Mouse (Mus musculus): ENCODE results near the gene Ist1. TPM values are rescaled to one million over a fixed set of nuclear protein-coding genes. Genes with fewer than 3 reads are reported as not detected.

The Ist1 gene
- polyA plus RNA-seq, 1 experiment, result 74.4 TPM

GRCm38 (mm10) chr8:109707921-109708320 is 14.9 kb upstream of the Ist1 start:
- no peak for TF ChIP-seq POLR2A (IDR thresholded peaks at IDR 0.05; ENCODE audit: low read depth, low read length)
- no peak for TF ChIP-seq CTCF (IDR thresholded peaks at IDR 0.05; ENCODE audit: borderline replicate concordance, insufficient read depth, low read length)
- Histone ChIP-seq H3K4me3 (ENCODE audit: insufficient read depth, low read length) (no peak overlapping the region), H3K27ac (ENCODE audit: insufficient read depth, low read length) (no peak overlapping the region), H3K4me1 (ENCODE audit: control insufficient read depth, insufficient read depth, low read length) (peaks cover 4% of the 10 kb centered on the region; the same call in 1 of the 2 replicates)

- TF ChIP-seq CTCF (IDR thresholded peaks at IDR 0.05; ENCODE audit: borderline replicate concordance, insufficient read depth, low read length) (peak; percentile 61; the same call in 1 of the 2 replicates), POLR2A (IDR thresholded peaks at IDR 0.05; ENCODE audit: low read depth, low read length) (no peak)
- H3K4me3 ChIP-seq (ENCODE audit: insufficient read depth, low read length), result no peak overlapping the region
Observed at GRCm38 (mm10) chr8:109706874-109707237, 13.8 kb upstream of the Ist1 start.

GRCm38 (mm10) chr8:109706076-109706873 is 13.2 kb upstream of the Ist1 start:
- Histone ChIP-seq H3K27ac (ENCODE audit: insufficient read depth, low read length) (no peak overlapping the region), H3K4me1 (ENCODE audit: control insufficient read depth, insufficient read depth, low read length) (peaks cover 4% of the 10 kb centered on the region; the same call in 1 of the 2 replicates), H3K4me3 (ENCODE audit: insufficient read depth, low read length) (peak overlapping the region; percentile 73)
- TF ChIP-seq CTCF (IDR thresholded peaks at IDR 0.05; ENCODE audit: borderline replicate concordance, insufficient read depth, low read length), result no peak
- TF ChIP-seq POLR2A (IDR thresholded peaks at IDR 0.05; ENCODE audit: low read depth, low read length), result no peak

More at GRCm38 (mm10) chr8:109706874-109707237, 13.8 kb upstream of the Ist1 start:
- Histone ChIP-seq H3K27ac (ENCODE audit: insufficient read depth, low read length) (no peak overlapping the region), H3K4me1 (ENCODE audit: control insufficient read depth, insufficient read depth, low read length) (peaks cover 4% of the 10 kb centered on the region; the same call in 1 of the 2 replicates)

- TF ChIP-seq POLR2A (IDR thresholded peaks at IDR 0.05; ENCODE audit: low read depth, low read length) (peak; percentile 58), CTCF (IDR thresholded peaks at IDR 0.05; ENCODE audit: borderline replicate concordance, insufficient read depth, low read length) (no peak)
- Histone ChIP-seq H3K4me3 (ENCODE audit: insufficient read depth, low read length) (peak within 1 kb of the TSS; percentile 74), H3K27ac (ENCODE audit: insufficient read depth, low read length) (peak within 1 kb of the TSS; percentile 25), H3K4me1 (ENCODE audit: control insufficient read depth, insufficient read depth, low read length) (peaks cover 4% of the 10 kb centered on the region; the same call in 1 of the 2 replicates)
Observed at GRCm38 (mm10) chr8:109705320-109706075, 12.4 kb upstream of the Ist1 start, which contains the start of gene Zfp821. Gene Zfp821 (plus strand): TSS chr8:109705546.

- H3K27ac ChIP-seq (ENCODE audit: insufficient read depth, low read length), result peak overlapping the region; percentile 20; the same call in 1 of the 2 replicates
Observed at GRCm38 (mm10) chr8:109704565-109705319, 11.7 kb upstream of the Ist1 start.

GRCm38 (mm10) chr8:109698477-109698876 is 5.4 kb upstream of the Ist1 start:
- no peak overlapping the region for H3K4me3 ChIP-seq (ENCODE audit: insufficient read depth, low read length)
- TF ChIP-seq CTCF (IDR thresholded peaks at IDR 0.05; ENCODE audit: borderline replicate concordance, insufficient read depth, low read length) (no peak), POLR2A (IDR thresholded peaks at IDR 0.05; ENCODE audit: low read depth, low read length) (no peak)

More at GRCm38 (mm10) chr8:109704565-109705319, 11.7 kb upstream of the Ist1 start:
- no peak for TF ChIP-seq POLR2A (IDR thresholded peaks at IDR 0.05; ENCODE audit: low read depth, low read length)
- no peak for TF ChIP-seq CTCF (IDR thresholded peaks at IDR 0.05; ENCODE audit: borderline replicate concordance, insufficient read depth, low read length)
- Histone ChIP-seq H3K4me3 (ENCODE audit: insufficient read depth, low read length) (peak overlapping the region; percentile 74), H3K4me1 (ENCODE audit: control insufficient read depth, insufficient read depth, low read length) (peaks cover 4% of the 10 kb centered on the region; the same call in 1 of the 2 replicates)

GRCm38 (mm10) chr8:109697754-109698153 is 4.7 kb upstream of the Ist1 start:
- Histone ChIP-seq H3K4me1 (ENCODE audit: control insufficient read depth, insufficient read depth, low read length) (0 out of 2 replicates have a peak, but pooled peaks cover 4% of the 10 kb centered on the region), H3K4me3 (ENCODE audit: insufficient read depth, low read length) (no peak overlapping the region), H3K27ac (ENCODE audit: insufficient read depth, low read length) (no peak overlapping the region)
- TF ChIP-seq POLR2A (IDR thresholded peaks at IDR 0.05; ENCODE audit: low read depth, low read length) (no peak), CTCF (IDR thresholded peaks at IDR 0.05; ENCODE audit: borderline replicate concordance, insufficient read depth, low read length) (no peak)

More at GRCm38 (mm10) chr8:109698477-109698876, 5.4 kb upstream of the Ist1 start:
- Histone ChIP-seq H3K4me1 (ENCODE audit: control insufficient read depth, insufficient read depth, low read length) (0 out of 2 replicates have a peak, but pooled peaks cover 4% of the 10 kb centered on the region), H3K27ac (ENCODE audit: insufficient read depth, low read length) (no peak overlapping the region)

- TF ChIP-seq POLR2A (IDR thresholded peaks at IDR 0.05; ENCODE audit: low read depth, low read length), result no peak
- TF ChIP-seq CTCF (IDR thresholded peaks at IDR 0.05; ENCODE audit: borderline replicate concordance, insufficient read depth, low read length), result no peak
- H3K4me3 ChIP-seq (ENCODE audit: insufficient read depth, low read length), result no peak overlapping the region
- H3K4me1 ChIP-seq (ENCODE audit: control insufficient read depth, insufficient read depth, low read length), result 0 out of 2 replicates have a peak, but pooled peaks cover 4% of the 10 kb centered on the region
- H3K27ac ChIP-seq (ENCODE audit: insufficient read depth, low read length), result no peak overlapping the region
Observed at GRCm38 (mm10) chr8:109694154-109694553, 1.1 kb upstream of the Ist1 start.
